Mouse (Mus musculus): ENCODE measurements around the gene Mgst2. TPM values are rescaled to one million over a fixed set of nuclear protein-coding genes. Genes with fewer than 3 reads are reported as not detected.
A peak's percentile ranks its signal among the peaks of the same experiment; 100 is the strongest.

The Mgst2 gene
- total and polyA plus RNA-seq, 3 experiments = 0.69 to 3.1 TPM; not detected in 1

DNA sequence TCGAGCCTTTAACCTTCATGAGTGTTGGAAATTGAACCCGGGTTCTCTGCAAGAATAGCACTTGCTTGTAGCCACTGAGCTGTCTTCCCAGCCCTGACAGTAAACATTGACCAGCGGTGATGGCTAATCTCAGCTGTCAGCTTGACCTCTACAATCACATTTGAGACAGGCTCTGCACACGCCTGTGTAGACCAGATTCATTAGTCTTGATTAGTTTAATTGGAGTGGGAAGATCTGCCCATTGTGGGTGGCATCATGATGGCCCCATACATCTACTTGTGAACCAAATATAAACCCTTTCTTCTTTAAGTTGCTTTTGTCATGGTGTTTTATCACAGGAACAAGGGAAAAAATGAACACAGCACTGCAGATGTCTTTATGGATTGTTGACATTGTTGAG, 12.8 kb upstream of the Mgst2 start:
- DNase-seq (ENCODE audit: low read depth, low spot score) = no peak
- no peaks in the 10 kb centered on the region; a peak in 1 of 4 replicates for H3K4me1 ChIP-seq (ENCODE audit: control insufficient read depth in 1 of 2, insufficient read depth in 2 of 2, low read length in 2 of 2)

DNA sequence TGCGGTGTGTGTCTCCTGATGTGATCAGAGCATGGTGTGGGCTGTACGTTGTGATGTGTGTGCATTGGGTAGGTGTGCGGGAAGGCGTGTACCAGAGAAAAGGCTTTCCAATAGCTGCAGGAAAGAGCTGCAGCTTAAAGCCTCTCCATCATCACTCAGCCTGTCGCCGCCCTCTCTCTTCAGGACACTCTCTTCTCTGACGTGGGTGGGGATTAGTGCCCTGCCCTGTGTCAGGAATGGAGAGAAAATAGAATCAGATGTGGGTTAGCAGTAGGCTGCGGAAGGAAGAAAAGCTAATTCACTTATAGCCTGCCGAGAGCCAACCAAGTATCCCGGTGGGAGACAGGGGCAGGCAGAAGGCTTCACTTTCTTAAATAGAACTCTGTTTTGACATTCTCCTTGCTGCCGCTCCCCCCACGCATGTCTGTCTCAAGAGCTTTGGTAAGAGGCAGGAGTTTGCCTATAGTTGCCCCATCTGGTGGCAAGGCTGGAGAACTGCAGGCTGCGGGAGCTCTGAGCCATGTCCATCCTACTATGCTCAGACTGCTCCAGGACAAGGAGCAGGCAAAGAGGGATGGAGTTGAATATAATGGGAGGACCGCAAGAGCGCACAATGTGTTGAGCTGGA, 12.0 kb upstream of the Mgst2 start:
- no peaks in the 10 kb centered on the region for H3K79me2 ChIP-seq (ENCODE audit: control insufficient read depth, insufficient read depth, low read length, poor library complexity)
- DNase-seq (ENCODE audit: low read depth, low spot score) = peak; percentile 86
- no peak overlapping the region for H3K27ac ChIP-seq (ENCODE audit: control insufficient read depth, low read depth, low read length)

More for the DNA sequence above, 12.8 kb upstream of the Mgst2 start:
- Histone ChIP-seq H3K9me3 (replicated peaks; ENCODE audit: insufficient read depth, low read length) (no peaks in the 10 kb centered on the region), H3K79me2 (ENCODE audit: control insufficient read depth, insufficient read depth, low read length, poor library complexity) (no peaks in the 10 kb centered on the region), H3K27ac (ENCODE audit: control insufficient read depth, low read depth, low read length) (no peak overlapping the region), H3K4me3 (ENCODE audit: control insufficient read depth in 1 of 2, insufficient read depth in 1 of 2, low read depth in 2 of 2, low read length in 2 of 2) (no peak overlapping the region), H3K36me3 (ENCODE audit: control insufficient read depth in 1 of 2, insufficient read depth in 2 of 2, low read length in 2 of 2) (no peaks in the 10 kb centered on the region), H3K9ac (ENCODE audit: control insufficient read depth, low read depth, low read length, poor library complexity, severe bottlenecking) (no peak overlapping the region), H3K27me3 (ENCODE audit: control insufficient read depth in 1 of 2, insufficient read depth in 2 of 2, low read length in 2 of 2) (no peaks in the 10 kb centered on the region)
- no peak for TF ChIP-seq GATA1 (IDR thresholded peaks at IDR 0.05; ENCODE audit: low read depth, low read length)
- no peak for TF ChIP-seq CTCF (IDR thresholded peaks at IDR 0.05 in 2 of 3, conservative IDR thresholded peaks at IDR 0.05 in 1 of 3; ENCODE audit: control insufficient read depth in 1 of 3, insufficient read depth in 1 of 3, low read depth in 2 of 3, low read length in 3 of 3, poor library complexity in 1 of 3, severe bottlenecking in 1 of 3)

DNA sequence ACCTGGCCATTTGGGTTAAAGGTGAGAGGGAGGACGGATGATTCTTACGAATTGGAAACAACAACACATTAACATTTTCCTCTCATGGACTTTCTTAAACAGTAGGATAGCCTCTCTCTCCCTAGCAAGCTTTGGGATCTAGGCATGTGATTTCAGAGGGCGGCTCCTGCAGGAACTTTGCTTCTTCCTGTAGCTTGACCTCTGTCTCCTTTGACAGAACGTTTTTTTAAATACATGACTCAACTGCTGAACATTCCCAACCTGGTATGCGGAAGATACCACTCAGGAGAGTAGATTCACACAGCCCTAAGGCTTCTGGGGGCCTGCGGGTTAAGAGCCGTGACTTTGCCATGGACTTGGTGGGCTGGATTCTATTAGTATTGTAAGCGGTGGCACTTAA, 10.7 kb upstream of the Mgst2 start:
- peaks cover 0 to 2% of the 10 kb centered on the region in 2 experiments; a peak in 1 of 4 replicates for H3K4me1 ChIP-seq (ENCODE audit: control insufficient read depth in 1 of 2, insufficient read depth in 2 of 2, low read length in 2 of 2)
- no peaks in the 10 kb centered on the region for H3K79me2 ChIP-seq (ENCODE audit: control insufficient read depth, insufficient read depth, low read length, poor library complexity)
- no peak overlapping the region for H3K27ac ChIP-seq (ENCODE audit: control insufficient read depth, low read depth, low read length)
- no peaks in the 10 kb centered on the region for H3K9me3 ChIP-seq (replicated peaks; ENCODE audit: insufficient read depth, low read length)
- H3K27me3 ChIP-seq (ENCODE audit: control insufficient read depth in 1 of 2, insufficient read depth in 2 of 2, low read length in 2 of 2) = no peaks in the 10 kb centered on the region
- no peak for DNase-seq (ENCODE audit: low read depth, low spot score)
- no peaks in the 10 kb centered on the region; a peak in 1 of 4 replicates for H3K36me3 ChIP-seq (ENCODE audit: control insufficient read depth in 1 of 2, insufficient read depth in 2 of 2, low read length in 2 of 2)
- TF ChIP-seq MAFK (IDR thresholded peaks at IDR 0.05; ENCODE audit: borderline replicate concordance, low read depth, low read length) (no peak), POLR2AphosphoS5 (IDR thresholded peaks at IDR 0.05; ENCODE audit: borderline replicate concordance, low read depth, low read length) (no peak), JUND (IDR thresholded peaks at IDR 0.05; ENCODE audit: low read depth, low read length) (no peak), UBTF (IDR thresholded peaks at IDR 0.05; ENCODE audit: borderline replicate concordance, insufficient read depth, low read depth, low read length) (no peak)
- H3K9ac ChIP-seq (ENCODE audit: control insufficient read depth, low read depth, low read length, poor library complexity, severe bottlenecking) = no peak overlapping the region
- no peak overlapping the region for H3K4me3 ChIP-seq (ENCODE audit: control insufficient read depth in 1 of 2, insufficient read depth in 1 of 2, low read depth in 2 of 2, low read length in 2 of 2)

More for the DNA sequence above, 12.0 kb upstream of the Mgst2 start:
- H3K9ac ChIP-seq (ENCODE audit: control insufficient read depth, low read depth, low read length, poor library complexity, severe bottlenecking) = 0 out of 2 replicates have a peak overlapping the region, but pooled peaks have one; percentile 11
- peak overlapping the region in 1 of 2 experiments; percentile 26; a peak in 1 of 4 replicates for H3K4me3 ChIP-seq (ENCODE audit: control insufficient read depth in 1 of 2, insufficient read depth in 1 of 2, low read depth in 2 of 2, low read length in 2 of 2)
- no peaks in the 10 kb centered on the region for H3K9me3 ChIP-seq (replicated peaks; ENCODE audit: insufficient read depth, low read length)
- no peaks in the 10 kb centered on the region for H3K27me3 ChIP-seq (ENCODE audit: control insufficient read depth in 1 of 2, insufficient read depth in 2 of 2, low read length in 2 of 2)
- H3K4me1 ChIP-seq (ENCODE audit: control insufficient read depth in 1 of 2, insufficient read depth in 2 of 2, low read length in 2 of 2) = peaks cover 0 to 2% of the 10 kb centered on the region in 2 experiments; a peak in 1 of 4 replicates
- TF ChIP-seq RCOR1 (IDR thresholded peaks at IDR 0.05; ENCODE audit: low read depth, low read length) (no peak), MYB (IDR thresholded peaks at IDR 0.05; ENCODE audit: low read depth, low read length) (no peak), ZC3H11A (IDR thresholded peaks at IDR 0.05; ENCODE audit: low read depth, low read length) (peak; percentile 89), MAZ (IDR thresholded peaks at IDR 0.05; ENCODE audit: low read depth, low read length) (peak; percentile 67; the same call in 1 of the 2 replicates), RAD21 (IDR thresholded peaks at IDR 0.05; ENCODE audit: low read depth, low read length) (peak; percentile 84), CTCF (IDR thresholded peaks at IDR 0.05 in 2 of 3, conservative IDR thresholded peaks at IDR 0.05 in 1 of 3; ENCODE audit: control insufficient read depth in 1 of 3, insufficient read depth in 1 of 3, low read depth in 2 of 3, low read length in 3 of 3, poor library complexity in 1 of 3, severe bottlenecking in 1 of 3) (peak; percentile 91 to 98 (median 93)), SIN3A (IDR thresholded peaks at IDR 0.05; ENCODE audit: low read length) (peak; percentile 68; the same call in 1 of the 2 replicates), BHLHE40 (IDR thresholded peaks at IDR 0.05; ENCODE audit: borderline replicate concordance, low read depth, low read length) (0 out of 2 replicates have a peak, but pooled peaks have one; percentile 20), HCFC1 (IDR thresholded peaks at IDR 0.05; ENCODE audit: low read depth, low read length) (no peak), NRF1 (IDR thresholded peaks at IDR 0.05; ENCODE audit: insufficient read depth, low read depth, low read length, poor library complexity, severe bottlenecking) (peak; percentile 54; the same call in 1 of the 2 replicates), MYC (IDR thresholded peaks at IDR 0.05; ENCODE audit: low read depth, low read length) (no peak), MAX (IDR thresholded peaks at IDR 0.05; ENCODE audit: low read length) (no peak), MXI1 (IDR thresholded peaks at IDR 0.05; ENCODE audit: low read depth, low read length) (peak; percentile 48; the same call in 1 of the 2 replicates), SMC3 (IDR thresholded peaks at IDR 0.05; ENCODE audit: low read depth, low read length) (peak; percentile 100), ZKSCAN1 (IDR thresholded peaks at IDR 0.05; ENCODE audit: low read depth, low read length) (peak; percentile 47), CHD1 (IDR thresholded peaks at IDR 0.05; ENCODE audit: low read depth, low read length) (no peak)
- no peaks in the 10 kb centered on the region; a peak in 1 of 4 replicates for H3K36me3 ChIP-seq (ENCODE audit: control insufficient read depth in 1 of 2, insufficient read depth in 2 of 2, low read length in 2 of 2)
